Mouse (Mus musculus): ENCODE results near the gene Cisd2.

DNA sequence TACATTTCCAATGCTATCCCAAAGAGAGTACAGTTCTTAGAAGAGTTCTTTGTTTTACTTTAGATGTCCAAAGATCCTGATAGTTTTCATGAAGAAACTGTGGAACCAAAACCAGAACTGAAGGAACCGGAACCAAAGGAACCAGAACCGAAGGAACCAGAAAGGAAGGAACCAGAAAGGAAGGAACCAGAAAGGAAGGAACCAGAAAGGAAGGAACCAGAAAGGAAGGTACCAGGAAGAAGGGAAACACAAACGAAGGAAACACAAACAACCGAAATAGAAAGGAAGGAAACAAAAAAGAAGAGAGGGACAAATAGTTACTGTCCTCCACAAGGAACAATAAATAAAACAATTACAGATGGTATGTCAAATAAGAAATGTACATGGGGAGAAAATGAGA, 66.3 kb downstream of the Cisd2 start:
- no peak for TF ChIP-seq CTCF (IDR thresholded peaks at IDR 0.05; ENCODE audit: borderline replicate concordance, control insufficient read depth, extremely low read depth, insufficient read depth, low read length, poor library complexity)
- TF ChIP-seq POLR2A (IDR thresholded peaks at IDR 0.05; ENCODE audit: control insufficient read depth, extremely low read depth, insufficient read depth, low read length, poor library complexity), result no peak
